Mouse (Mus musculus): ENCODE data around the gene Zbtb38. TPM values are rescaled to one million over a fixed set of nuclear protein-coding genes. Genes with fewer than 3 reads are reported as not detected.

Gene Zbtb38
- 5.9 and 7.5 TPM in 2 replicates for polyA plus RNA-seq (2012; rRNA removed)

GRCm38 (mm10) chr9:96752603-96753114 lies at the start of gene Zbtb38:
Gene Zbtb38 (minus strand): TSS chr9:96752831.
- Histone ChIP-seq H3K4me1 (ENCODE audit: control insufficient read depth, insufficient read depth, insufficient read length) (peaks cover 20% of the 10 kb centered on the region), H3K27me3 (ENCODE audit: control insufficient read depth, insufficient read depth, low read length) (no peaks in the 10 kb centered on the region), H3K4me3 (ENCODE audit: extremely low read depth, insufficient read depth, insufficient read length) (no peak within 1 kb of the TSS), H3K27ac (ENCODE audit: insufficient read depth, low read length) (peak within 1 kb of the TSS; percentile 30; the same call in 1 of the 2 replicates), H3K36me3 (ENCODE audit: control insufficient read depth, insufficient read depth, low read length) (no peaks in the 10 kb centered on the region)
- WGBS = 68% methylated on average over 15 of the region's 15 CpGs
- peak in 1 of 2 experiments; percentile 39 for DNase-seq (ENCODE audit: low read depth in 1 of 2, low spot score in 2 of 2)
- TF ChIP-seq CTCF (IDR thresholded peaks at IDR 0.05; ENCODE audit: extremely low read depth, insufficient read depth, insufficient read length, insufficient replicate concordance) (no peak), POLR2A (IDR thresholded peaks at IDR 0.05; ENCODE audit: low read depth, low read length) (no peak)

- H3K36me3 ChIP-seq (ENCODE audit: control insufficient read depth, insufficient read depth, low read length) = no peaks in the 10 kb centered on the region
- no peaks in the 10 kb centered on the region for H3K27me3 ChIP-seq (ENCODE audit: control insufficient read depth, insufficient read depth, low read length)
- TF ChIP-seq POLR2A (IDR thresholded peaks at IDR 0.05; ENCODE audit: low read depth, low read length) = no peak
- peak; percentile 13; the same call in 1 of the 2 replicates for TF ChIP-seq CTCF (IDR thresholded peaks at IDR 0.05; ENCODE audit: extremely low read depth, insufficient read depth, insufficient read length, insufficient replicate concordance)
- no peak overlapping the region for H3K4me3 ChIP-seq (ENCODE audit: extremely low read depth, insufficient read depth, insufficient read length)
- WGBS = 16% methylated on average over 5 of the region's 5 CpGs
- no peak overlapping the region for H3K27ac ChIP-seq (ENCODE audit: insufficient read depth, low read length)
- peaks cover 3% of the 10 kb centered on the region; the same call in 1 of the 2 replicates for H3K4me1 ChIP-seq (ENCODE audit: control insufficient read depth, insufficient read depth, insufficient read length)
- peak in 1 of 2 experiments; percentile 32 for DNase-seq (ENCODE audit: low read depth in 1 of 2, low spot score in 2 of 2)
Measured at GRCm38 (mm10) chr9:96800131-96800825, 47.6 kb upstream of the Zbtb38 start.

GRCm38 (mm10) chr9:96797311-96797710 lies 44.7 kb upstream of the Zbtb38 start:
- whole genome bisulfite sequencing = 92% methylated on average over 3 of the region's 3 CpGs
- no peak overlapping the region for H3K27ac ChIP-seq (ENCODE audit: insufficient read depth, low read length)

GRCm38 (mm10) chr9:96795399-96795928 lies 42.8 kb upstream of the Zbtb38 start:
- Histone ChIP-seq H3K4me1 (ENCODE audit: control insufficient read depth, insufficient read depth, insufficient read length) (peaks cover 4% of the 10 kb centered on the region; the same call in 1 of the 2 replicates), H3K36me3 (ENCODE audit: control insufficient read depth, insufficient read depth, low read length) (no peaks in the 10 kb centered on the region), H3K27me3 (ENCODE audit: control insufficient read depth, insufficient read depth, low read length) (no peaks in the 10 kb centered on the region), H3K4me3 (ENCODE audit: extremely low read depth, insufficient read depth, insufficient read length) (peak overlapping the region; percentile 52; the same call in 1 of the 2 replicates), H3K27ac (ENCODE audit: insufficient read depth, low read length) (peak overlapping the region; percentile 32; the same call in 1 of the 2 replicates)
- TF ChIP-seq POLR2A (IDR thresholded peaks at IDR 0.05; ENCODE audit: low read depth, low read length) (no peak), CTCF (IDR thresholded peaks at IDR 0.05; ENCODE audit: extremely low read depth, insufficient read depth, insufficient read length, insufficient replicate concordance) (no peak)
- DNase-seq (ENCODE audit: low read depth in 1 of 2, low spot score in 2 of 2) = no peak
- 9% methylated on average over 10 of the region's 10 CpGs for WGBS

More at GRCm38 (mm10) chr9:96797311-96797710, 44.7 kb upstream of the Zbtb38 start:
- TF ChIP-seq CTCF (IDR thresholded peaks at IDR 0.05; ENCODE audit: extremely low read depth, insufficient read depth, insufficient read length, insufficient replicate concordance) = no peak
- no peak for DNase-seq (ENCODE audit: low read depth in 1 of 2, low spot score in 2 of 2)
- H3K4me1 ChIP-seq (ENCODE audit: control insufficient read depth, insufficient read depth, insufficient read length) = peaks cover 4% of the 10 kb centered on the region; the same call in 1 of the 2 replicates
- no peaks in the 10 kb centered on the region for H3K36me3 ChIP-seq (ENCODE audit: control insufficient read depth, insufficient read depth, low read length)
- H3K4me3 ChIP-seq (ENCODE audit: extremely low read depth, insufficient read depth, insufficient read length) = no peak overlapping the region
- no peaks in the 10 kb centered on the region for H3K27me3 ChIP-seq (ENCODE audit: control insufficient read depth, insufficient read depth, low read length)

- no peak overlapping the region for H3K27ac ChIP-seq (ENCODE audit: insufficient read depth, low read length)
- H3K36me3 ChIP-seq (ENCODE audit: control insufficient read depth, insufficient read depth, low read length) = no peaks in the 10 kb centered on the region
- TF ChIP-seq POLR2A (IDR thresholded peaks at IDR 0.05; ENCODE audit: low read depth, low read length) (no peak), CTCF (IDR thresholded peaks at IDR 0.05; ENCODE audit: extremely low read depth, insufficient read depth, insufficient read length, insufficient replicate concordance) (no peak)
- H3K27me3 ChIP-seq (ENCODE audit: control insufficient read depth, insufficient read depth, low read length) = no peaks in the 10 kb centered on the region
- 92% methylated on average over 2 of the region's 2 CpGs for WGBS
- DNase-seq (ENCODE audit: low read depth in 1 of 2, low spot score in 2 of 2) = no peak
- H3K4me1 ChIP-seq (ENCODE audit: control insufficient read depth, insufficient read depth, insufficient read length) = peaks cover 4% of the 10 kb centered on the region; the same call in 1 of the 2 replicates
- H3K4me3 ChIP-seq (ENCODE audit: extremely low read depth, insufficient read depth, insufficient read length) = no peak overlapping the region
Measured at GRCm38 (mm10) chr9:96794601-96795000, 42.0 kb upstream of the Zbtb38 start.

- Histone ChIP-seq H3K4me3 (ENCODE audit: extremely low read depth, insufficient read depth, insufficient read length) (no peak overlapping the region), H3K4me1 (ENCODE audit: control insufficient read depth, insufficient read depth, insufficient read length) (peaks cover 4% of the 10 kb centered on the region; the same call in 1 of the 2 replicates), H3K27me3 (ENCODE audit: control insufficient read depth, insufficient read depth, low read length) (no peaks in the 10 kb centered on the region), H3K27ac (ENCODE audit: insufficient read depth, low read length) (no peak overlapping the region), H3K36me3 (ENCODE audit: control insufficient read depth, insufficient read depth, low read length) (no peaks in the 10 kb centered on the region)
- WGBS = 83% methylated on average over 2 of the region's 2 CpGs
- no peak for DNase-seq (ENCODE audit: low read depth in 1 of 2, low spot score in 2 of 2)
- TF ChIP-seq POLR2A (IDR thresholded peaks at IDR 0.05; ENCODE audit: low read depth, low read length) (no peak), CTCF (IDR thresholded peaks at IDR 0.05; ENCODE audit: extremely low read depth, insufficient read depth, insufficient read length, insufficient replicate concordance) (no peak)
Measured at GRCm38 (mm10) chr9:96792543-96792942, 39.9 kb upstream of the Zbtb38 start.

Data from spleen, adult 2 months (tissue).